Mouse (Mus musculus) intestine, postnatal 0 days (tissue): Measurements from ENCODE around the gene Hnrnpd. TPM values are rescaled to one million over a fixed set of nuclear protein-coding genes. Genes with fewer than 3 reads are reported as not detected.

Experiments
- ATAC-seq: fragments of 200-750 bp; cut with Nextera tagmentation; 2 replicates; pipeline ENCODE4 v1.8.0; 2017; ENCODE audit warnings: mild to moderate bottlenecking, moderate TSS enrichment, moderate library complexity
- H3K27ac ChIP-seq: fragments of 300-500 bp; sonication (generic); 2 replicates; pipeline ENCODE4 v1.5.1; 2014; ENCODE audit warnings: mild to moderate bottlenecking, low read depth, low read length, moderate library complexity
- H3K27me3 ChIP-seq: fragments of 300-500 bp; sonication (generic); replicated peaks from 2 replicates; pipeline ENCODE4 v1.6.1; 2014; ENCODE audit warnings: low read length, mixed read lengths; ENCODE audit not compliant: control insufficient read depth, insufficient read depth
- H3K36me3 ChIP-seq: fragments of 300-500 bp; sonication (generic); 2 replicates; pipeline ENCODE4 v1.6.1; 2014; ENCODE audit warnings: mild to moderate bottlenecking, moderate library complexity; ENCODE audit not compliant: control insufficient read depth, insufficient read depth
- H3K4me1 ChIP-seq: fragments of 300-500 bp; sonication (generic); replicated peaks from 2 replicates; pipeline ENCODE4 v1.6.1; 2014; ENCODE audit warnings: antibody characterized with exemption, low read length, mixed read lengths; ENCODE audit not compliant: control insufficient read depth, insufficient read depth
- H3K4me2 ChIP-seq: fragments of 300-500 bp; sonication (generic); replicated peaks from 2 replicates; pipeline ENCODE4 v1.6.1; 2014; ENCODE audit warnings: low read depth, mild to moderate bottlenecking, moderate library complexity
- H3K4me3 ChIP-seq: fragments of 300-500 bp; sonication (generic); 2 replicates; pipeline ENCODE4 v1.5.1; 2014; ENCODE audit warnings: low read depth, low read length
- H3K9ac ChIP-seq: fragments of 300-500 bp; sonication (generic); 2 replicates; pipeline ENCODE4 v1.6.1; 2014; ENCODE audit warnings: mild to moderate bottlenecking, low read depth, low read length
- H3K9me3 ChIP-seq: fragments of 300-500 bp; sonication (generic); 2 replicates; pipeline ENCODE4 v1.6.1; 2016; ENCODE audit warnings: mixed run types; ENCODE audit not compliant: control insufficient read depth
- CTCF ChIP-seq: sonication (generic); IDR thresholded peaks from 2 replicates; pipeline ENCODE4 v1.5.1; 2016; ENCODE audit warnings: low read depth, mild to moderate bottlenecking, control low read depth, antibody characterized with exemption, moderate library complexity
- WGBS: fragments of 180-500 bp; shearing (Covaris S2); extraction: QIAGEN DNeasy Blood & Tissue Kit; methylation state at CpG from one replicate; pipeline ENCODE4 v1.1.7; 2014; 5-methylcytosine and 5-hydroxymethylcytosine counted together
- polyA plus RNA-seq: library from polyadenylated mRNA; unstranded; fragments of >200 nt; fragmentation: Nextera tagmentation; extraction: Ambion mirVana; gene quantifications from 2 replicates; pipeline ENCODE4 v1.2.1, GENCODE M21; 2015

Gene Hnrnpd
- polyA plus RNA-seq, 1 experiment from 2014 or later = 66.5 TPM

DNA sequence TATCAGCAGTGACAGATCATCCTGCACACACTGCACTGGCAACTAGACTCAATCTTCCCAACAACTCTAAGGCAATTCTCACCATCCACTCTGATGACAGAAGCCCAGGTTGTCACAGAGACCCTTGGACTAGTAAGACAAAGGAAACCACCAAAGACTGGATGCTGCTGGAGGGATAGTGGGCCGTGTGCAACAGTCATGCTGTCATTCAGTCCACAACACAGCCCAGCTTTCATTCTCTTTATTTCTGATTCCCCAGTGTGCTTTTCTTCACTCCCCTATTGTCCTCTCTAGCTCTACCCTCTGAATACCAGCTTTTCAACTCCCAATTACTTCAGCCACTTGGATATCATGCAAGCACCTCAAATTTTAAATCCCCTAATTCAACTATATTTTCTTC, 24.9 kb downstream of the Hnrnpd start:
- Histone ChIP-seq H3K27ac (no peak overlapping the region), H3K27me3 (no peaks in the 10 kb centered on the region), H3K4me1 (no peaks in the 10 kb centered on the region), H3K9ac (no peak overlapping the region), H3K4me2 (no peak overlapping the region), H3K36me3 (0 out of 2 replicates have a peak, but pooled peaks cover 12% of the 10 kb centered on the region), H3K9me3 (no peaks in the 10 kb centered on the region), H3K4me3 (no peak overlapping the region)
- 74% methylated on average over 1 of the region's 1 CpGs for WGBS
- no peak for TF ChIP-seq CTCF
- no peak for ATAC-seq

DNA sequence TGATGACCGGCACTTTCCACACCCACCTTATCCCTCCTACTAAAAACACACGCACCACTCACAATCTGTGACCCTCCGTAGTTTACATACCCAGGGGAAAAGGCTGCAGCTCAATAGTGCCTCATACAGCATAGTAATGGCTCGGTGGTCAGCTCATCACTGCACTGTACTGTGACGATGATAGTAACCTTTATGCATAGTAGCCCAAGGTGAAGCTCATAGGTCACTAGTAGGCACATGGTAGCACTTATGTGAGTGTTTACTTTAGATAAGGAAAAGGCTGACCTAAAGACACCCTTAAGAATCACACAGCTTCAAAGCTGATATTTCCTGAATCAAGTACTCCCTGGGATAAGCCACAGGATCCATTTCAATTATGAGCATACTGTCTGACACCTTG, 26.2 kb downstream of the Hnrnpd start:
- Histone ChIP-seq H3K9ac (no peak overlapping the region), H3K27ac (no peak overlapping the region), H3K27me3 (no peaks in the 10 kb centered on the region), H3K4me2 (no peak overlapping the region), H3K9me3 (no peaks in the 10 kb centered on the region), H3K4me3 (no peak overlapping the region), H3K4me1 (no peaks in the 10 kb centered on the region), H3K36me3 (0 out of 2 replicates have a peak, but pooled peaks cover 7% of the 10 kb centered on the region)
- TF ChIP-seq CTCF = no peak
- peak; percentile 64 for ATAC-seq
- 68% methylated on average over 5 of the region's 5 CpGs for WGBS

DNA sequence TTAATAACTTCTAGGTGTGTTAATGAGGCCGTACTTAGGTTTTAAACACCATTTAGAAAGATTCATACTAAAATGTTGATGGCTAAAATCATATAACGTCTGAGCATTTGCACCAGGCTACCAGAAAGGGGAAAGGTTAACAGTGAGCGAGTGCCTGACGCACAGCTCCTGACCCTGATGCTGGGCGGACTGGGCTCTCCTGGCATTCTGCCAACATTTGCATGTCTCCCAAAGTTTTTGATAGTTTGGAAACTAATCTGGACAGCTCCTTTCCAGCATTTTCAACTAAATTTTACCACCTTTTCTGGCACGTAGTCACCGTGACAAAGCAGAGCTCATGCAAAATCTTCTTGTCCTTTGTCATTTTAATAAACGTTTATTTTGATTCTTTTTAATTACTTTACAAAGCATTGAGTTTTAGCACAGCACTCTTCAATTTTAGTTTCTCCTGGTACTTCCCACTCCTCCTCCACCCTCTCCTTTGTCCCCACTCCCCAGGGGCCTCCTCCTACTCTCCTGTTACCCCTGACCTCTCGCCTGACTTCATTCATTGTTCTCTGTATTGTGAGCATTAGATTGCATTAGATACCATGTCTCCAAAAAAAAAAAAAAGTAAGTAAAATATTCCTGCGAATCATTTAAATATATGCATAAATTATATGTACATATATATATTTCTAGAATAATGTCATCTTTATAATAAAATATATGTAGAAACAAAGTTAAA, 36.8 kb downstream of the Hnrnpd start:
- no peak for TF ChIP-seq CTCF
- Histone ChIP-seq H3K4me2 (no peak overlapping the region), H3K9ac (no peak overlapping the region), H3K36me3 (no peaks in the 10 kb centered on the region), H3K27me3 (no peaks in the 10 kb centered on the region), H3K9me3 (no peaks in the 10 kb centered on the region), H3K27ac (no peak overlapping the region), H3K4me3 (no peak overlapping the region), H3K4me1 (no peaks in the 10 kb centered on the region)
- 61% methylated on average over 10 of the region's 10 CpGs for WGBS
- no peak for ATAC-seq

DNA sequence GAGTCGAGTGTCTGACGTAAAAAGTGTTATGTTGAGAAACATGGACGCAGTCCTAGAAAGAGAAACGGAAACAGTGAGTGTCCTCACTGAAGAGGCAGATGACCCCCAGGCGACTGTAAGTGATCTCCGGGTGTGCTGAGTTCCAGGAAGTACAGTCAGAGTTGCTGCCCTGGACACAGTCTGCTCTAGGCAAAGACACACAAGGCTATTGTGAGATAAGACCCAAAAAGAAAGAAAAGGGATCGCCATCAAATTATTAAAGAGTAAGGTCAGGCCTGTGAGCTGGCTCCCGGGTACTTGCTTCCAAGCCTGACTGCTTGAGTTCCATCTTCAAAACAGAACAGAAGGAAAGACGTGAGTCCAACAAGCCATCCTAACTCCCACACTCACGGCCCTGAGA, 37.5 kb downstream of the Hnrnpd start:
- no peak overlapping the region for H3K4me3 ChIP-seq
- no peaks in the 10 kb centered on the region for H3K27me3 ChIP-seq
- no peak overlapping the region for H3K9ac ChIP-seq
- H3K4me1 ChIP-seq = no peaks in the 10 kb centered on the region
- H3K36me3 ChIP-seq = no peaks in the 10 kb centered on the region
- H3K27ac ChIP-seq = no peak overlapping the region
- WGBS = 78% methylated on average over 10 of the region's 10 CpGs
- no peak overlapping the region for H3K4me2 ChIP-seq
- no peak for ATAC-seq
- TF ChIP-seq CTCF = no peak
- H3K9me3 ChIP-seq = no peaks in the 10 kb centered on the region

DNA sequence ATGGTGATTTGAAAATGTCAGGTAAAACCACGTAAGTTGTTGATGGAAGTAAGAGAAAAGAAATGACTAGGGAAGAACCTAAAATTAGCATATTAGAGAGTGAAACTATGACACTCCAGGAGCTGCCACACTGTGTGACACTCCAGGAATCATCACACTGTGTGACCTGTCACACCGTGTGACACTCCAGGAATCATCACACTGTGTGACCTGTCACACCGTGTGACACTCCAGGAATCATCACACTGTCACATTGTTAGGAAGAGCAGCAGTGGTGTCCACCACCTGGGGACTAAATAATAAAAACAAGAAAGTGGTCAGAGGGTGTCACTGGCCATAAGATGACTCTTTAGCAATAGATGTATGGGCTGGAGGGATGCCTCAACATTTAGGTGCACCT, 39.3 kb downstream of the Hnrnpd start:
- Histone ChIP-seq H3K4me2 (no peak overlapping the region), H3K9me3 (no peaks in the 10 kb centered on the region), H3K27me3 (no peaks in the 10 kb centered on the region), H3K4me3 (no peak overlapping the region), H3K36me3 (no peaks in the 10 kb centered on the region), H3K27ac (no peak overlapping the region), H3K4me1 (no peaks in the 10 kb centered on the region), H3K9ac (no peak overlapping the region)
- 77% methylated on average over 3 of the region's 3 CpGs for WGBS
- TF ChIP-seq CTCF = no peak
- ATAC-seq = no peak

DNA sequence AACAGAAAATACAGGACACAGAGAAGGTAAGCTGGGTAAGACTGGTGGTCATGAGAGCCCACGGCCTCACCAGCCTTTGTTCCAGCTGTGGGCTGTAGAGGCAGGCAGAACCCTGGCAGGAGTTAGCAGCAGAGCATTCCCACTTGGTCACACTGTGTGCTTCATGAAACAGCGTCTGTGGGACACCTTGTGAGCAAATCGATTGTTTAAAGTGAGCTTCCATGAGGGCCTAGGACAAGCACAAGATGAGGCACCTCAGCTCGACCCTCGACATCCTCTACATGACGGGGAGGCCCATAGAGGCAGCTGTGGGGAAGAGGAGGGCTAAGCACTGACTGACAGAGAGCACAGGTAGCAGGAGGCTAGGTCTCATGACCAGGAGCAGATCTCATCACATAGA, 46.8 kb downstream of the Hnrnpd start:
- no peaks in the 10 kb centered on the region for H3K4me1 ChIP-seq
- no peak overlapping the region for H3K4me3 ChIP-seq
- 82% methylated on average over 6 of the region's 6 CpGs for WGBS
- H3K27me3 ChIP-seq = no peaks in the 10 kb centered on the region
- H3K9ac ChIP-seq = no peak overlapping the region
- ATAC-seq = no peak
- no peak overlapping the region for H3K4me2 ChIP-seq
- no peaks in the 10 kb centered on the region for H3K9me3 ChIP-seq
- H3K36me3 ChIP-seq = no peaks in the 10 kb centered on the region
- H3K27ac ChIP-seq = no peak overlapping the region
- no peak for TF ChIP-seq CTCF
